Mouse (Mus musculus) lung, adult 18-20 months (tissue): ENCODE results near the gene Vamp5.
A peak's percentile ranks its signal among the peaks of the same experiment; 100 is the strongest.

Experiments used
- DNase-seq, 2 experiments: peaks; one replicate each; pipeline ENCODE4 v3.0.0; 2022; ENCODE audit warnings: mixed read lengths in 2 of 2

Gene Vamp5

DNA sequence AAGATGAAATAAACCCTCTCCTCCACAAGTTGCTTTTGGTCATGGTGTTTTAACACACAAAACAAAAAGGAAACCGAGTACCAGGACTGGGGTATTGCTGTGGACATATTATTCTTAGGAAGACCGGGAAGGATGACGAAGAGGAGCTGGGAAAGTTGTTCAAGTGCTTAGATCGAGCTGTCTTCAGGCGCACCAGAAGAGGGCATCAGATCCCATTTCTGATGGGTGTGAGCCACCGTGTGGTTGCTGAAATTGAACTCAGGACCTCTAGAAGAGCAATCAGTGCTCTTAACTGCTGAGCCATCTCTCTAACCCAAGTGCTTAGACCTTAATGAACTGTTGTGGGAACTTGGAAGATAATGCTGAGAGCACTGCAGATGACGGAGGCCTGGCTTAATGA, 16.3 kb downstream of the Vamp5 start:
- DNase-seq, result no peak

- peak; percentile 98 for DNase-seq
Measured at GRCm38 (mm10) chr6:72362132-72363028, 17.9 kb downstream of the Vamp5 start.

- peak in 1 of 2 experiments; percentile 58 for DNase-seq
Measured at GRCm38 (mm10) chr6:72361121-72361551, 19.1 kb downstream of the Vamp5 start.

DNA sequence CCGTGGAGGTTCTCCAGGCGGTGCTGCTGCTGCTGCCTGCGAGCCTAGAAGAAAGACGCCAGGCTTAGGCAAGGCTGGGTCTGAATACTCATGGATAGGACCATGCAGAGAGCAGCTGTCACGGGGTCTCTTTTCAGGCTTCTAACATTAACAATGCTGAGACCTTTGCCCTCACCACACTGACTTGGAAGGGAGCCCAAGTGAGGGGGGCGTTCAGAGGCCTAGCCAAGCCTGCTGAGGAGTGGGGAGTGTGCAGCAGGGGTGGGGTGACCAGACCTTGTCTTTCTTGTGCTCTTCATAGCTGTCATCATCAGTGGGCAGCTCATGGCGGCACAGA, 19.7 kb downstream of the Vamp5 start:
- DNase-seq, result no peak

GRCm38 (mm10) chr6:72359891-72360598, 20.2 kb downstream of the Vamp5 start:
- DNase-seq, result no peak

GRCm38 (mm10) chr6:72359343-72359742, 20.9 kb downstream of the Vamp5 start:
- no peak for DNase-seq

GRCm38 (mm10) chr6:72358086-72358764, 22.0 kb downstream of the Vamp5 start:
- DNase-seq, result no peak

DNA sequence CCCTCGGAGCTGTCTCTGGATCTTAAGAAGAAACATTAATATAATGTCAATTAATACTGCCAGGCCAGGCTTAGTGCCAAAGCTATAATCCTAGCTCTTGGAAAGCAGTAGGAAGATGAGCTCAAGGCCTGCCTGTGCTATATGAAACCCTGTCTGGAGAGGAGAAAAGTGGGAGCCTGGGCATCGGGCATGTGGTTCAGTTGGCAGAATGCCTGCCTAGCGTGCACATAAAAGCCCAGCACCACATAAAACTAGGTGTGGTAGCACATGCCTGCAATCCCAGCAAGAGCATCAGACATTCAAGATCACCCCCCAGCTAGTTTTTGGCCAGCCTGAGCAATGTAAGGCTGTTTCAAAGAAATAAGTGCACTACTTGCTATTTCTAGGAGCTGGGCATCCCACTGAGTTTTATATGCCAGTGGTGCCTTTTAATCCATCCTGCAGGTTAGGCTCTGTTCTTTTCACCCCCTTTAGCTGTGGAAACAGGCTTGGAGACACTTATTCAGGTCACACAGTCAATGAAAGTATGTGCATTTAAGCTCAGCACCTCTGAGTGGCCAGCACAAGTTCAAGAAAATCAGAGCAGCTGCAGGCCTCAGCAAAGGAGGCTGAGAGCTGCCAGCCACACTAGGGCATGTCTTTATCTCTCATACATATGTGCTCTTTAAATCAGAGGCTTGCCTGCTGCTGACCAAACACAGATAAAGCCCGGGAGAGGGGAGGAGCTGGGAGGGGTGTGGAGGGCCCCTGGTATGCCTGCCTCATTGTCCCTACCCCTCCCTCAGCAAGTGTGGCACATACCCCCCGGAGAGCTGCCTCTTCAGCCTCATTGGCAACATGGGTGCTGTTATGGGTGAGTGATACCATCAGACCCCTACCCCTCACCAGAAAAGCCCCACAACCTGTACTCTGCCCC, 22.8 kb downstream of the Vamp5 start:
- DNase-seq, result no peak

DNA sequence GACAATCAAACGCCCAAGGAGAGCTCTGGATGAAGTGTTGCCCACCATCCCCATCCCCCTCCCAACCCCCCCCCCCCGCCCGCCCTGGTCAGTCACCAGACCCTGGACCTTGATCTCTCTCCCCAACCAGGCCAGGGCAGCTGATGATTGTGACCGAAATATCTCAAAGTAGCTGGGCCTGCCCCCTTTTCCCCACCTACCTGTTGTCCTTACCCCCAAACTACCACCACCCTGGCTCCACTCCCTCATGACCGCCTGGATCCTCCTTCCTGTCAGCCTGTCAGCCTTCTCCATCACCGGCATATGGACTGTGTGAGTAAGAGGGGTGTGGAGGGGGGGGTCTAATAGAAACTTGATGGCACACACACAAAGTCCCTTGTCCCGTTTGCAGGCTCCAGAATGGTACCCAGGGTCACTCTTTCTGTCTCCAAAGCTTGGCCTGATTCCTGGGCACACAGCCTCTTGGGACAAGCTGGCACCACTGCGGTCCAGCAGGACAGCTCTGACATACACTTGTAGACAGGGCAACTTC, 24.2 kb downstream of the Vamp5 start:
- DNase-seq, result no peak

- DNase-seq, result peak; percentile 88 to 92
Measured at GRCm38 (mm10) chr6:72355066-72355911, 25.0 kb downstream of the Vamp5 start, which contains the start of gene Tmem150a. Gene Tmem150a, plus strand, starts transcription at chr6:72355447.

DNA sequence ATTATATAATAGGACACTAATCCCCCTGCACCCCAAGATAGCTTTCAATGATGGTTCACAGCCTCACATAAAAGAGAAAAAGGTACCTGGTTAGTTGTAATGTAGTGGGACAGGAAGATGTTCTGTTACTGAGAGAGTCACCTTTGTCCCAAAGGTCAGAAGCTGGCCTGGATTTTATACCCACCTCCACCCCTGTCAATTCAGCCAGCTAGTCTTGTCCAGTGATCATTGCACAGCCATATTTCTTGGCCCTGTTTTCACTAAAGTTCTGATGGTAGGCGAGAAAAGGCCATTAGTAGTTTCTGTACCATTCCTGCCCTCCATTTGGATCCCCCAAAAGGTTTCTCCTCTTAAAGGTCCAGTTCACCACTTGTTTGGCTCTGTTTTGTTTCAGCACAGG, 26.2 kb downstream of the Vamp5 start:
- DNase-seq, result no peak

DNA sequence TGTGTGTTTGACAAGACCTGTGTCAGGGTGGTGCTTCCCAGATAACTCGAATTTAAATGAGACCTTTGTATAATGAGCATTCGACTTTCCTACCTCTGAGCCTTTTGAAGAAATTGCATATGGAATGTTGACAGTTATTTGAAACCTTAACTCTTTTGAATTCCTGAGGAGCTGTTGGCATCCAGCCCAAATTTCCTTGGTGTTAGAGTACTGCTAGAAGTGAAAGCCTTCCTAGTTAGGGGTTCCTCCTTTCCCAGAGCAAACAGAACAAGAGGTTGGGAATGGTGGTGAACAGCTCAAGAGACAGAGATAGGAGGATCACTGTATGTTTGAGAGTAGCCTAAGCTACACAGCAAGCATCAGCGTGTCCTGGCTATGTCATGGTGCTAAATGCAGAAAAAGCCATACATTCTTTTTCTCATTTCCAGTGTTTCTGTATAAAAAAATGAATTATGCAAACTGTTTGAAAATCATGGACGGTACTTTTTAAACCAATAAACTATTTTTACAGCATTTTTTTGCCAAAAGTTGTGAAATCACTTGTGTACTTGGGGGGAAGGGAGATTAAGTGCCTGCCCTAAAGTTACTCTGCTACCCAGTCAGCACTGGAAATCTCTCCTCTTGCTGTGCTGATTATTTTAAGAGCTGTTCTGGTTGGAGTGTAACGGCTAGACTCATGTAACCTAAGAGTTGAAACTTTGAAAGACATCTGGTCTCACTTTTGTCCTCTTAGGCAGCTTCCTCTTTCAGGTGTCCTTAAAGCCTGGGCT, 27.4 kb downstream of the Vamp5 start:
- peak; percentile 71 to 76 for DNase-seq

DNA sequence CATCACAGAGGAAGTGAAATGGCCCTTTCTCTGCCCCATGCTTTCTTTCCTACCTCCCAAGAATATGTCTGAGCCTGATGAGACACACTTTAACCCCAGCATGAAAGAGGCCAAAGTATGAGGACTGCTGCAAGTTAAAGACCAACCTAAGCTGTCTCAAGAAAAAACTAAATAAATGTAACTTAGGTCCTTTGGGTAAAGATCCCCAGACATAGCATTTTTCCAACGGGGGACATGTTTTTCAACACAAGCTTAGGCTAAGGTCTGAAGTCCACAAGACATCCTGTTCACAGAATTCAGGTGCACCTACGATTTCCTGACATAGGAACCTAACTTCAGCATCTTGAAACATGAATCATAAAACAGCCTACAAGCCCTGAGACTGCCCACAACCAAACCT, 30.1 kb downstream of the Vamp5 start:
- DNase-seq, result no peak

DNA sequence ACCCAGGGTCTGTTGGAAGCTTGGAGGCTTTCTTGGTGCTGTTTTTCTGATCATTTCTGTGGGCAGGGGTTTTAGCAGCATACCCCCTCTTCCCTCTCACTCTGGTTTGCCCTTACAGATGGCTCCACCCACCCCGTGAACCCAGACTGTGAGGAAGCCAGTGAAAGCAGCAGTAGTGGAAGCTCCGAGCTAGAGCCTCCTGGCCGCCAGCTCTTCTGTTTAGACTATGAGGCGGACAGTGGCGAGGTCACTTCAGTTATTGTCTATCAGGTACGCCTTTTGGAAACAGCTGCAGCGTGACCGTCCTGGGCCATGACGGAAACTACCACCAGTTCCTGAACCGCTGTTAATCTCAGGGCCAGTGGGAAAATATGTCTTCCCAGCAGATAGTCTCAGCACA, 31.9 kb downstream of the Vamp5 start:
- no peak for DNase-seq

DNA sequence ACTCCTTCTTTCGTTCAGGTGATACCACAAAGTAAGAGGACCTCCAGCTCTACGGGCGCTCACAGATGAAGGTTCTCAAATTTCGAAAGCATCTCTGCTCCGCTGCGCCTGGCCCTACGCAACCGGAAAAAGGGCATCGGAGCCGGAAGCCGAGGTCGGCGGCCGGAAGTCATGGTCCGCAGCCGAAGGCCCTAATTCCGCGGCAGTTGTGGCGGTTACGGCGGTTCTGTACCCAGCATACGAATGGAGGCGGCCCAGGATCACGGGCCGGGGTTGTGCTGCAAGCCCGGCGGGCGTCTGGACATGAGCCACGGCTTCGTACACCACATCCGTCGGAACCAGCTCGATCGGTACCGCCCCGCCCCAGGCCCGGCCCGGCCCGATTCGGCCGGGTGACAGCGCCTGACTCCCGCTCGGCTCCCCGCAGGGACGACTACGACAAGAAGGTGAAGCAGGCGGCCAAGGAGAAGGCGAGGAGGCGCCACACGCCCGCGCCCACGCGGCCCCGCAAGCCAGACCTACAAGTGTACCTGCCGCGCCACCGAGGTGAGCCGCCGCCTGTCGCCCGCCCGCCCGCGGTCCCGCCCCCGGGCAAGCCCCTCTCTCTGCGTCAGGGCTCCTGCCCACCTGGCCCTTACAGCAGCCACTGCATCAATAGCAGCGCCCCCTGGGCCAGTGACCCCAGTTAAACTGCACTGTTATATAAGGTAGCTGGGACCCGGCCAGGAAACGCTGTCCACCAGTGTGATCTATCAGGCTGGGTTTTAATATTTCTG, 32.9 kb downstream of the Vamp5 start, which contains the start of gene 0610030E20Rik:
0610030E20Rik (plus strand) TSS at position 152 of the 776 bp plus-strand sequence.
- DNase-seq, result peak; percentile 79 to 80

- DNase-seq, result no peak
Measured at GRCm38 (mm10) chr6:72346261-72346660, 34.0 kb downstream of the Vamp5 start.

DNA sequence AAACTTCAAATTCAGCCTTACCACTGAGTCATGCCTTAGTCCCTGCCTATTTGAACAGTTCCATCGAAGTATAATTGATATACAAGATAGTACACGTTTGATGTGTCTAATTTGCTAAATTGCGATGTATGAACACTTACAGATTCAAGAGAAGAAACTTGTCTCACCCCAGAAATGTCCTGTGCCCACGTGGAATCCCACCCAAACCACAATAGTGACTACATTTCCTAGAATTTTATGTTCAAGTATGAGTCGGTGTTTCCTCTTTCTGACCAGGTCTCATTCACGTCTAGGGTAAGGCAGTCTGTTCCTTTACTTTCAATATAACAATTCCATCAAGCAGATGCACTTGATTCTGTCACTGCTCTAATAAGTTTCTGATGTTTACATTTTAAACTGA, 34.6 kb downstream of the Vamp5 start:
- no peak for DNase-seq

GRCm38 (mm10) chr6:72345074-72345567, 35.1 kb downstream of the Vamp5 start, which contains the start of gene Usp39:
Gene Usp39, minus strand, starts transcription at chr6:72345184.
- DNase-seq, result peak; percentile 94 to 95
